Mouse (Mus musculus): ENCODE data around the gene Negr1.

GRCm38 (mm10) chr3:156883873-156884272 lies 322.3 kb downstream of the Negr1 start:
- TF ChIP-seq CTCF (conservative IDR thresholded peaks at IDR 0.05 in 1 of 2, IDR thresholded peaks at IDR 0.05 in 1 of 2; ENCODE audit: low read depth in 2 of 2, low read length in 2 of 2): no peak
- no peak for TF ChIP-seq E2F4 (IDR thresholded peaks at IDR 0.05; ENCODE audit: insufficient replicate concordance, low read depth, low read length)
- TF ChIP-seq ZKSCAN1 (IDR thresholded peaks at IDR 0.05; ENCODE audit: borderline replicate concordance, low read depth, low read length): no peak
- no peak for TF ChIP-seq POLR2A (IDR thresholded peaks at IDR 0.05; ENCODE audit: low read depth, low read length)
- no peak for TF ChIP-seq EP300 (IDR thresholded peaks at IDR 0.05; ENCODE audit: low read length)
